Mouse (Mus musculus) myocyte (in vitro differentiated cells): Measurements from ENCODE around the gene Gm11492.

ENCODE experiments used
- E2F4 ChIP-seq: IDR thresholded peaks from one replicate; pipeline ENCODE4 v1.6.1; 2011; ENCODE audit warnings: mild to moderate bottlenecking, control low read depth, moderate library complexity; ENCODE audit not compliant: insufficient read depth
- MYOD1 ChIP-seq, 3 experiments: IDR thresholded peaks; one replicate each; pipeline ENCODE4 v1.6.1; 2011; ENCODE audit warnings: control low read depth in 2 of 3, low read depth in 2 of 3, mild to moderate bottlenecking in 2 of 3, moderate library complexity in 1 of 3; ENCODE audit not compliant: insufficient read length in 2 of 3, control insufficient read depth in 1 of 3
- POLR2A ChIP-seq: IDR thresholded peaks from one replicate; pipeline ENCODE4 v1.6.1; 2011; ENCODE audit warnings: low read depth, mild to moderate bottlenecking, control low read depth, moderate library complexity; ENCODE audit not compliant: insufficient read length
- POLR2AphosphoS2 ChIP-seq: IDR thresholded peaks from one replicate; pipeline ENCODE4 v1.6.1; 2011; ENCODE audit warnings: low read depth, control low read depth; ENCODE audit not compliant: insufficient read length
- TCF12 ChIP-seq: IDR thresholded peaks from one replicate; pipeline ENCODE4 v1.6.1; 2011; ENCODE audit warnings: mild to moderate bottlenecking, control low read depth; ENCODE audit not compliant: poor library complexity, insufficient read depth, severe bottlenecking

GRCm38 (mm10) chr11:87600322-87600853 is 33.9 kb downstream of the Gm11492 start:
- TF ChIP-seq POLR2A (no peak), TCF12 (no peak), E2F4 (no peak), MYOD1 (IDR thresholded peaks at IDR 0.05; ENCODE audit: control insufficient read depth in 1 of 3, insufficient read length in 2 of 3, low read depth in 2 of 3) (no peak), POLR2AphosphoS2 (no peak)
